Mouse (Mus musculus) liver, postnatal 0 days (tissue): ENCODE data around the gene Wipf2.

Experiments
- CTCF ChIP-seq: sonication (generic); IDR thresholded peaks from 2 replicates; pipeline ENCODE4 v1.5.1; 2016; ENCODE audit warnings: antibody characterized with exemption, low read depth
- EP300 ChIP-seq: IDR thresholded peaks from 2 replicates; pipeline ENCODE4 v1.6.1; 2016; ENCODE audit warnings: antibody characterized with exemption, low read depth, mild to moderate bottlenecking

DNA sequence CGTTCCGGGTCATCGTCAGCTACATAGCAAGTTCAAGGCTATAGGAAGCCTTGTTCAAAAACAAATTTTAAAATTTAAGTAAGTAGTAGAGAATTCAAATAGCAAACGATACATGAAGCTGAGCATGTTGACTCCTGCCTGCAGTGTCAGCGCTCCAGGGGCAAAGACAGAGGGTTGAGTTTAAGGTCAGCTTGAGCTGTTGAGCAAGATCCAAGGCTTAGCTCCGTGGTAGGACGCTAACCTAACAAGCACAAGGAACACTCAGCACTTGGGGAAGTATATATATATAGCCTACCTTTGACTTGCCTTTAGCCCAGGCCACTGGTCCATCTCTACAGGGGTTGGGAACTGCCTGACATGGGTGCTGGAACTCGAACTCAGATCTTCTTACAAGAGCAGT lies 6.5 kb downstream of the Wipf2 start:
- TF ChIP-seq CTCF (no peak), EP300 (no peak)
